In genomic region chr19:20654141-20654873, GRCm38 (mm10) we compare ENCODE assay signal across 13 mouse cellular contexts.
DNase-seq lines count a peak whose midpoint lies in the region; ATAC-seq and TF ChIP-seq lines count a peak whose summit lies in the region.
"Had no signal": no experiment of that assay in that cellular context is flagged by ENCODE, and none has a peak within 500 bp of the region (broad histone marks: within the 10 kb centered on the region; RNA-seq: fewer than 3 reads in every experiment).

No protein-coding gene starts in this region.

- no peak for ATAC-seq in kidney, embryonic 15.5 days (replicated peaks; ENCODE audit: low FRiP score)
- peak; percentile 93 for ATAC-seq in intestine, postnatal 0 days
- ATAC-seq in stomach, embryonic 15.5 days (ENCODE audit: insufficient read depth, low FRiP score, low read depth) = peak; percentile 90

- TF ChIP-seq CTCF in intestine, postnatal 0 days (IDR thresholded peaks at IDR 0.05; ENCODE audit: low read depth) = no peak
- no peak for TF ChIP-seq CTCF in cerebellum, adult 2 months (IDR thresholded peaks at IDR 0.05; ENCODE audit: borderline replicate concordance, insufficient read depth, low read depth, low read length)

- no peak for TF ChIP-seq POLR2A in cerebellum, adult 2 months (IDR thresholded peaks at IDR 0.05; ENCODE audit: borderline replicate concordance, insufficient read depth, low read length)

- H3K4me2 ChIP-seq in kidney, embryonic 15.5 days = no peak overlapping the region
- no peak overlapping the region; the same call in 1 of the 2 replicates for H3K4me2 ChIP-seq in intestine, postnatal 0 days (replicated peaks; ENCODE audit: low read depth)
- H3K4me2 ChIP-seq in stomach, embryonic 15.5 days = no peak overlapping the region
- H3K4me2 ChIP-seq: limb, embryonic 13.5 days had no signal

- H3K4me1 ChIP-seq in kidney, embryonic 15.5 days = no peaks in the 10 kb centered on the region
- H3K4me1 ChIP-seq in intestine, postnatal 0 days (replicated peaks; ENCODE audit: control insufficient read depth, insufficient read depth, low read length) = peaks cover 5% of the 10 kb centered on the region
- no peaks in the 10 kb centered on the region for H3K4me1 ChIP-seq in stomach, embryonic 15.5 days
- no peaks in the 10 kb centered on the region for H3K4me1 ChIP-seq in cerebellum, adult 2 months (ENCODE audit: control insufficient read depth, insufficient read depth, low read length)
- H3K4me1 ChIP-seq in embryonic facial prominence, embryonic 10.5 days = no peaks in the 10 kb centered on the region
- H3K4me1 ChIP-seq: megakaryocyte, embryonic 14.5 days had no signal

- 39% methylated on average over 3 of the region's 3 CpGs for WGBS in kidney, embryonic 15.5 days
- 26% methylated on average over 3 of the region's 3 CpGs for WGBS in intestine, postnatal 0 days
- 23% methylated on average over 3 of the region's 3 CpGs for WGBS in stomach, embryonic 15.5 days
- WGBS in cerebellum, adult 2 months = 52% methylated on average over 3 of the region's 3 CpGs
- 71% methylated on average over 3 of the region's 3 CpGs for WGBS in embryonic facial prominence, embryonic 10.5 days

- H3K9me3 ChIP-seq in kidney, embryonic 15.5 days (replicated peaks) = no peaks in the 10 kb centered on the region
- H3K9me3 ChIP-seq in intestine, postnatal 0 days (ENCODE audit: control insufficient read depth) = no peaks in the 10 kb centered on the region
- H3K9me3 ChIP-seq in stomach, embryonic 15.5 days = no peaks in the 10 kb centered on the region
- no peaks in the 10 kb centered on the region for H3K9me3 ChIP-seq in embryonic facial prominence, embryonic 10.5 days
- H3K9me3 ChIP-seq: limb, embryonic 13.5 days; megakaryocyte, embryonic 14.5 days had no signal

- no peak overlapping the region for H3K4me3 ChIP-seq in kidney, embryonic 15.5 days (replicated peaks)
- H3K4me3 ChIP-seq in intestine, postnatal 0 days (ENCODE audit: low read depth, low read length) = no peak overlapping the region
- H3K4me3 ChIP-seq in stomach, embryonic 15.5 days (replicated peaks) = no peak overlapping the region
- H3K4me3 ChIP-seq in cerebellum, adult 2 months (replicated peaks; ENCODE audit: insufficient read depth, low read depth, low read length) = no peak overlapping the region
- no peak overlapping the region for H3K4me3 ChIP-seq in embryonic facial prominence, embryonic 10.5 days
- H3K4me3 ChIP-seq: erythroblast, embryonic 14.5 days; limb, embryonic 13.5 days; megakaryocyte, embryonic 14.5 days had no signal

- no peak overlapping the region for H3K27ac ChIP-seq in kidney, embryonic 15.5 days
- H3K27ac ChIP-seq in intestine, postnatal 0 days (ENCODE audit: low read depth, low read length) = peak overlapping the region; percentile 72
- H3K27ac ChIP-seq in stomach, embryonic 15.5 days = peak overlapping the region; percentile 78
- no peak overlapping the region for H3K27ac ChIP-seq in cerebellum, adult 2 months (ENCODE audit: insufficient read depth, low read length)
- no peak overlapping the region for H3K27ac ChIP-seq in embryonic facial prominence, embryonic 10.5 days (replicated peaks)
- H3K27ac ChIP-seq: limb, embryonic 13.5 days had no signal

- H3K36me3 ChIP-seq in kidney, embryonic 15.5 days = no peaks in the 10 kb centered on the region
- H3K36me3 ChIP-seq in intestine, postnatal 0 days (ENCODE audit: control insufficient read depth, insufficient read depth) = no peaks in the 10 kb centered on the region
- H3K36me3 ChIP-seq in stomach, embryonic 15.5 days = no peaks in the 10 kb centered on the region
- no peaks in the 10 kb centered on the region for H3K36me3 ChIP-seq in embryonic facial prominence, embryonic 10.5 days (replicated peaks)
- H3K36me3 ChIP-seq: limb, embryonic 13.5 days had no signal

- H3K9ac ChIP-seq in kidney, embryonic 15.5 days = no peak overlapping the region
- H3K9ac ChIP-seq in intestine, postnatal 0 days (ENCODE audit: low read depth, low read length) = no peak overlapping the region
- no peak overlapping the region for H3K9ac ChIP-seq in stomach, embryonic 15.5 days
- H3K9ac ChIP-seq: limb, embryonic 13.5 days had no signal

- peak; percentile 38 to 57 for DNase-seq in kidney, adult 8-10 months
- peak; percentile 9 for DNase-seq in liver
- DNase-seq in cerebellum, adult 2 months = no peak
- DNase-seq in embryonic facial prominence, embryonic 10.5 days (ENCODE audit: low spot score) = no peak
- DNase-seq: cerebellum, postnatal 25 days; heart, adult 18-20 months; thymus, adult 2 months had no signal

- no peaks in the 10 kb centered on the region for H3K27me3 ChIP-seq in kidney, embryonic 15.5 days
- no peaks in the 10 kb centered on the region for H3K27me3 ChIP-seq in intestine, postnatal 0 days (replicated peaks; ENCODE audit: control insufficient read depth, insufficient read depth, low read length)
- H3K27me3 ChIP-seq in stomach, embryonic 15.5 days (replicated peaks) = no peaks in the 10 kb centered on the region
- no peaks in the 10 kb centered on the region for H3K27me3 ChIP-seq in cerebellum, adult 2 months (ENCODE audit: control insufficient read depth, insufficient read depth, low read length)
- no peaks in the 10 kb centered on the region for H3K27me3 ChIP-seq in embryonic facial prominence, embryonic 10.5 days (replicated peaks; ENCODE audit: low read depth, poor library complexity, severe bottlenecking)
- H3K27me3 ChIP-seq: limb, embryonic 13.5 days had no signal

Comparison
In these comparisons a context has a peak if more than half of its experiments do, and no peak if none do; other contexts are left out.
1. DNase-seq: peak in kidney, adult 8-10 months (2 of 2) and liver (single experiment); none in cerebellum, adult 2 months (0 of 2) and embryonic facial prominence, embryonic 10.5 days (single experiment).
2. H3K27ac ChIP-seq: peak in intestine, postnatal 0 days (single experiment) and stomach, embryonic 15.5 days (single experiment); none in kidney, embryonic 15.5 days (single experiment), cerebellum, adult 2 months (single experiment) and embryonic facial prominence, embryonic 10.5 days (single experiment).